Mouse (Mus musculus) myocyte (in vitro differentiated cells): ENCODE measurements at regions not wholly inside any gene's neighbourhood (a gene's known extent, or its start where the extent isn't known, plus 50 kb on each side); places are given as distances from the start of the nearest gene placed in this dataset.

Experiments
- E2F4 ChIP-seq: IDR thresholded peaks from one replicate; pipeline ENCODE4 v1.6.1; 2011; ENCODE audit warnings: mild to moderate bottlenecking, control low read depth, moderate library complexity; ENCODE audit not compliant: insufficient read depth
- MAX ChIP-seq: IDR thresholded peaks from one replicate; pipeline ENCODE4 v1.6.1; 2011; ENCODE audit warnings: low read depth, mild to moderate bottlenecking, control low read depth
- POLR2A ChIP-seq: IDR thresholded peaks from one replicate; pipeline ENCODE4 v1.6.1; 2011; ENCODE audit warnings: low read depth, mild to moderate bottlenecking, control low read depth, moderate library complexity; ENCODE audit not compliant: insufficient read length

GRCm38 (mm10) chr4:4635856-4636255, 157.3 kb downstream of the Impad1 start:
- TF ChIP-seq E2F4 = no peak
- no peak for TF ChIP-seq POLR2A
- TF ChIP-seq MAX = no peak
